Mouse (Mus musculus) liver, postnatal 0 days (tissue): ENCODE results near the gene Wipf1.

ENCODE experiments used
- CTCF ChIP-seq: sonication (generic); IDR thresholded peaks from 2 replicates; pipeline ENCODE4 v1.5.1; 2016; ENCODE audit warnings: antibody characterized with exemption, low read depth
- EP300 ChIP-seq: IDR thresholded peaks from 2 replicates; pipeline ENCODE4 v1.6.1; 2016; ENCODE audit warnings: antibody characterized with exemption, low read depth, mild to moderate bottlenecking

- no peak for TF ChIP-seq CTCF
- TF ChIP-seq EP300, result no peak
Observed at GRCm38 (mm10) chr2:73460168-73460567, 69.4 kb downstream of the Wipf1 start.
